Mouse (Mus musculus): ENCODE measurements around the gene Pnpla5.

Gene Pnpla5

DNA sequence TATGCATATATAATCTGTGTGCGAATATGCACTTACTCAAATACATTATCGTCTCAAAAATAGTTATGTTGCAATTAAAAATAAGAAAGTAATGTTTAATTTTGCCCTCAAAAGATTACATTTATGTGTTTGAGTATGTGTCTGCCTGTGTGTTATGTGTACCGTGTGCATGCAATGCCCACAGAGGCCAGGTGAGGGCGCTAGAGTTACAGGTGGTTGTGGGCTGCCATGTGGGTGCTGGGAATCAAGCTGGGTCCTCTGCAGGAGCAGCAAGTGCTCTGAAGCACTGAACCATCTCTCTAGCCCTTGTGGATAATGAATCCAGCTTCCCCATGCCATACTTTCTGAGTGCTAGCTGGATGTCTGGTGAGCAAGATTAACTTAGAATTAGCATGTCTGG is 57.3 kb downstream of the Pnpla5 start:
- no peak for DNase-seq (ENCODE audit: low spot score)

DNA sequence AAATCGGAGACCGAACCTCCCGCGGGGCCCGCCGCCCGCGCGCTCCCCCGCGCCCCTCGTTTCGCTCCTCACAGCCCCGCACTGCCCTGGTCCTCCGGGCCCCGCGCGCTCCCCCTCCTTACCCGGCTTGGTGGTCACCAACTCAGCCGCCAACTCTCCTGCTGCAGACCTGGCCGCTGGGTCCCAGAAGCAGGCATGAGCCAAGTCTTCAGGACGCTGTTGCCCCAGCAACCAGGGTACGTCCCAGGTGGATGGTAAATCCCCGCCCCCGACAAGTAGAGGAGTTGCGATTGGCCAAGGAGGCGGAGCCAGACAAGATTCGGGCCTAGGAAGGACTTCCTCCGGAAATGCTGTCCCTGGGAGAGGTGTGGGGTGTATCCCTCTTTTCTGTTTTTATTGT is 57.8 kb downstream of the Pnpla5 start, which contains the start of gene Efcab6:
Efcab6 (minus strand) TSS at position 240 of the 400 bp plus-strand sequence.
- DNase-seq (ENCODE audit: low spot score), result no peak

All from ovary, postnatal 10 days (tissue).